Mouse (Mus musculus): Measurements from ENCODE around the gene Nck2.

DNA sequence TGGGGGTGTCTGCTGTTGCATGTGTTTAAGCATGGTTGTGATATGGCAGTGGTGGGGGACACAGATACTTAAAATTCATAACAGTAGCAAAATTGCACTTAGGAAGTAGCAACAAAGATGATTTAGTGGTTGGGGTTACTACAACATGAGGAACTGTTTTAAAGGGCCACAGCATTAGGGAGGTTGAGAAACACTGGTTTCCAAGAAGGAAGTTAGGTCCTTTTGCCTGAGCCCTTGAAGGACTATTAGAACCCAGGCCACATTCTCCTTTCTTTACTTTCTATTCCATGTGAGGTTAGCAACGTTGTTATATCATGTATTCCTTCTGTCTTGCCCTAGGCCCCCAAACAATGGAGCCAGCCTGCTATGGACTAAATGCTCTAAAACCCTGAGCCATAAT lies 63.4 kb downstream of the Nck2 start:
- TF ChIP-seq CTCF (IDR thresholded peaks at IDR 0.05; ENCODE audit: borderline replicate concordance, extremely low read depth, insufficient read depth, insufficient read length) (no peak), POLR2A (IDR thresholded peaks at IDR 0.05; ENCODE audit: borderline replicate concordance, extremely low read depth, insufficient read depth, insufficient read length, poor library complexity, severe bottlenecking) (no peak)
